Mouse (Mus musculus) layer of hippocampus, postnatal 36 days (tissue): ENCODE measurements around the gene Umodl1. TPM values are rescaled to one million over a fixed set of nuclear protein-coding genes. Genes with fewer than 3 reads are reported as not detected.

Experiments
- DNase-seq, 2 experiments: peaks; one replicate each; pipeline ENCODE4 v3.0.0; 2022
- total RNA-seq, 2 experiments: library from RNA; stranded (reverse); gene quantifications; 2 replicates each; pipeline ENCODE4 v1.2.3; 2021

The Umodl1 gene
- total RNA-seq, 2 experiments from 2014 or later, result 0.35 to 0.42 TPM

DNA sequence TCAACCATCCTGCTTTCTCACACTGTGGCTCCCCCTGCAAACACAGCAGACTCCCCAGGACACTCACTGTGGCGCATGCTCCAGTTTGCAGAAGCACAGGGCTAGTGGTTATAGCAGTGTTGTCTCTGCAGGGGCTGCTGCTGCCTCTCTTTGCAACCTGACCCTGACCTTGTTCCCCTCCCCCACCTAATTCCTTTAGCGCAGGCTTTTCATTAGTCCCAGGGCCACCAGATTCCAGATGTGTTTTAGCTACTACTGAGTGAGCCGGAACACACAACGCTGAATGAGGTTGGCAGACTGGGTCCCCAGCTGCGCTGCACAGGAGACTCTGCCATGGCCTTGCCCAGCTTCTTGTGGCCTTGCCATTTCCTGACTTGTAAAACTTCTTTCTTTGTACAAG is 46.5 kb downstream of the Umodl1 start:
- no peak for DNase-seq

- no peak for DNase-seq
Observed at GRCm38 (mm10) chr17:31002613-31003012, 48.2 kb downstream of the Umodl1 start.

- DNase-seq, result no peak
Observed at GRCm38 (mm10) chr17:31005284-31005683, 50.8 kb downstream of the Umodl1 start.

- no peak for DNase-seq
Observed at GRCm38 (mm10) chr17:31007357-31007756, 52.9 kb downstream of the Umodl1 start.

DNA sequence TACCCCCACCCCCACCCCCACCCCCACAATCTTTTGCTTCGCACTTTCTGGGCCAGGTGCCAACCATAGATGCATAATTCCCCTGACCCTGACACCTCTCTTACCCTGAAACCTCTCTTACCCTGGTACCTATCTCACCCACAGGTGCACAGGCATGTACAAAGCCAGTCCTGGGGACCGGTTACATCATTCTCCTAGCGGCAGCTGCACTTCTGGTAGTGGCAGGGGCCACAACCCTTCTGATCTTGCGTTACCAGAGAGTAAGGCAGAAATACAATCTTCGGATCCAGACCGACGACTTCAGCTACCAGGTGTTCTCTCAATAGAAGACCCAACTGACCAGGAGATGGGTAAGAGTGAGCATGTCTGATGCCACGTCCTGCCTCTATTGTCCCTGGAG is 54.0 kb downstream of the Umodl1 start:
- no peak for DNase-seq

GRCm38 (mm10) chr17:31011551-31012394 is 57.3 kb downstream of the Umodl1 start:
- no peak for DNase-seq

GRCm38 (mm10) chr17:31018267-31018666 is 63.8 kb downstream of the Umodl1 start:
- peak in 1 of 2 experiments; percentile 48 for DNase-seq

- DNase-seq, result peak; percentile 42 to 65
Observed at GRCm38 (mm10) chr17:31019505-31019904, 65.1 kb downstream of the Umodl1 start.

DNA sequence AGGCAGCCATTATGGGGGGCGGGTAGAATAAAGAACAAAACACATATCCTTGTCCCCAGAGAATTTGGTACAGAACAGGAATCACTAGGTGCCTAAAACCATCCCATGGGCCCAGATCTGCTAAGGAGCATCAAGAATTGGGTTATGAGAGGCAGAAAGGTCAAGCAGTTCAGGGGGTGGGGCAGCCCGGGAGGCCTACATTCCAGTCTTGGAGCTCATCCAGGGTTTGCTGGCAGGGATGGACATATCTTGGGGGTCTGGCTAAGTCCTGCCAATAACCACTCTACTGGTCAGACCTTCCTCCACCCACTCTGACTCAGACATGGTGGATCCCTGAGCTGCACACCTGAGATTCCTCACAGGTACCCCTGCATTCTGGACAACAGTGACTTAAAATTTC is 65.6 kb downstream of the Umodl1 start:
- DNase-seq, result no peak

GRCm38 (mm10) chr17:31021276-31021675 is 66.8 kb downstream of the Umodl1 start:
- DNase-seq, result no peak

GRCm38 (mm10) chr17:31024125-31024781 is 69.8 kb downstream of the Umodl1 start:
- DNase-seq, result no peak

DNA sequence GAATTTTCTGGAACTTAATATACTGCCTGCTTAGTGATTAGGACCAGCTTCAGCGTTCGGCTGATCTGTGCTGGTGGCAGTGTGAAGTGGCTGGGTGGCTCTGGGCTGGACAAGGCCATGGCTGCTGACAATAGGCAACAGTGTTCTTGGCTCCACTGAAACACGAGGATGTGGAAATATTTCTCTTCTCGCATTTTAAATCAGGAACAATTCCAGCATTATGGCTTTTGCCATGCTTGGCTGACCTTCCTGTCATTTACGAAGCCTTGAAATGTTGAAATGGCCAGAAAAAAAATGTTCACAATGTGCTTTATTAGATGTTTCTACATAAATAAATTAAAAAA is 70.3 kb downstream of the Umodl1 start:
- DNase-seq, result no peak

DNA sequence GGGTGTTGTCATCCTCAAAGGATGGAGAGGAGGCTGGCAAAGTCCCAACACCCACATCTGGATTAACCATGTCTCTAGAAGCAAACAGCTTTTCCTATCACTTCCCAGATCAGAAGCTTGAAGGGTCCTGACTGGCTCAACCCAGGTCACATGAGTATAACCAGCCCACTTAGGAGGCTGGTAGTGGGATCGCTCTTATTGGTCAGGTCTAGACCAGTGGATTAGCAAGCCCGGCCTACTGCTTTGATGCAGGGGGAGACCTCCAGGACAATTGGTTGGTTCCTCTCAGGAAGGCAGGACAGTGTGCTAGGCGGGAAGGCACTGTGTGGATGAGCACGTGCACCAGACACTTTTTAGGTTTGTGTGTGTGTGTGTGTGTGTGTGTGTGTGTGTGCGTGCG is 72.5 kb downstream of the Umodl1 start:
- DNase-seq, result no peak

- DNase-seq, result no peak
Observed at GRCm38 (mm10) chr17:31027723-31028122, 73.3 kb downstream of the Umodl1 start.

DNA sequence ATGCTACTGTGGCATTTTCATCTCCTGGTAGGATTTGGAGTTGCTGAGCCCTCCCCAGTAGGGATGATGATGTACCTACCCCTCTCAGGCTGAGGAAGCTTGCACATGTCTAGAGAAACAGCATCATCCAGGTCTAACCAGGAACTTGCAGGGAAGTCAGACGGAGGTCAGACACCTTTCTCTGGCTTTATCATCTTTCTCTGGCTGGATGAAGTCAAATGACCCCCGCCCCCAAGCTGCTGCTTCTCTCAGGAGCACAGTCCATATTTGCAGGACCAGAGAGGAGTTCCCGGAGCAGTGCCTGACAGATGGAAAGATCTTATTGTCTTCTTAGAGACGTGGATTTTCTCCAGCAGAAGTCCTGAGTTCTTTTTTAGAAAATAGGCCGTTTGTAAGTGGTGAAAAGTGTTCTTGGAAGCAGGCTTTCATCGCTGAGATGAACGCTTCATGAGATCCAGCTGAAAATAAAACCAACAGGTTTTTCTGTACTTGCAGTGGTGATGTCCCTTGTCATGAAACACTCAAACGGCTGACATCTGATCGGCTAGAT is 74.5 kb downstream of the Umodl1 start:
- no peak for DNase-seq

DNA sequence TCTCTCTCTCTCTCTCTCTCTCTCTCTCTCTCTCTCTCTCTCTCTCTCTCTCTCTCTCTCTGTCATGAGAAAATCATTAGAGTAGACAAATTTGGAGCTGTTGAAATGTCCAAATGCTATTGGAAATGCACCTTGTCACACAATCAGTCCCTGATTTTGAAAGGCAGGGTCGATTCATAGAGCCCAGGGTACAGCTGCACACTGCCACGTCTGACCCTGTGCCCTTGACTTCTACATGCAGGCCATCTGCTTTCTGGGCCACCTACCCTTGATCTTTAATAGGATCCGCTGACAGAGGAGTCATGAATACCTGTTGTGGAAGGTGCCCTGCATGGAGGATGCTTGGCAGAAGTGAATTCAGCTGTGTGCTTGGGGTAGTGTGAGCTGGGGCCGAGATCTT is 75.0 kb downstream of the Umodl1 start:
- DNase-seq, result no peak

DNA sequence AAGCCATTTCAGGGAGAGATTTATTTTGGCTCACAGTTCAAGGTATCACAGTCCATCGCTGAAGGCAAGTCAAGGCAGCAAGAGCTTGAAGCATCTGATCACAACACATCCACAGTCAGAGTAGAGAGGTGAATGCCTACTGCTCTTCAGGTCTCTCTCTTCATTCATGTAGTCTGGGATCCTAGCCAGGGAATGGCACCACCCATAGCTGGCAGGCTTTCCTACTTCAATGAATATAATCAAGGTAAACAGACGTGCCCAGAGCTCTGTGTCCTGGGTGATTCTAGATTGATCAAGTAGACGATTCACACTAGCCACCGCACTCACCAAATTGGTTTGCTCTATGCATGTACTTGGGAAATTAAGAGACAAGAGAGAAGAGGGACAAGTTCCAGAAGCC is 77.9 kb downstream of the Umodl1 start:
- no peak for DNase-seq

DNA sequence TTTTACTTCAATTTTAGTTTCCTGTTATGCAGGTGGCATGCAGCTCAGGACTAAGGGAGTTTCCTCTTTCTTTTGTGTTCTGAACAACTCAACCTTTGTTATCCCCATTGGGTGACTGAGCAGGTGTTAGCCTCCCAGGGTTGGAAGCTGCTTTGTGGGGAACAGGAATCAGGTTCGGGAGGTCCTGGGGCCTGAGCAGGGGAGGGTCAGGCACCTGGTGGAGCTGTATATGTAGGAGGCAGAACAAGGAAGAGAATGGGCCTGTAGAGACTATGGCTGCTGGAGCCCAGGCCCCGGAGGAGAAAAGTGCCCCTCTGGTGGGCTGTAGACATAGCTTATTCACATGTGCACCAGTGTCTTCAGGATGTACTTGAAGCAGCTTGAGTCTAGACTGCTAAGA is 78.8 kb downstream of the Umodl1 start:
- no peak for DNase-seq

GRCm38 (mm10) chr17:31034165-31034564 is 79.7 kb downstream of the Umodl1 start:
- peak in 1 of 2 experiments; percentile 25 for DNase-seq

DNA sequence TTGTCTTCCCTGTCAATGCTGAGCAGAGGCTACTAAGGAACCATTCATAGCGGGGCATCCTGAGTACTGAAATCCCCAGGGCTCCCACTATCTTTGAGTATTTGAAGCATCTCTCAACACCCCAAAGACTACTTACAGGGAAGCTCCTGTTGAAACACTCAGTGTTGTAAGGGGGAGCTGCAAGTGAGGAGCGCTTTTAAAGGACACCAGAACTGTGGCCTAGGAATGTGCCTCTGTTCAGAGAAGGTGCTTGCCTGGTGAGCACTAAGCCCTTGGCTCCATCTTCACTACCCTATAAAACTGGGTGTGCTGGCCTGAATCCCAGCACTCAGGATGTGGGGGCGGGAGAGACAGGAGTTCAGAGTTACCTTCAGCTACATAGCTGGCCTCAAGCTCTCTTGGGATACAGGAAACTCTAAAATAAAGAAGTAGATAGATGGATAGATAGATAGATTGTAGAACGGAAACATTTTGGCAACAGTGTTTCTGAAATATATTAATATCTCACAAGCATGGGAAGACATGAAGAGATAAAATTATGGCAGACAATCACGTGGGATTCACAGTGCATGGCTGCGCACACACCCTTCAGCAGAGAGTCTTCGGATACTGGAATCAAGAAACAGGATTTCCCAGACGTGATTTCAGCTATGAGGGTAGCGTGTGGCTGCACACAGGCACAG is 80.4 kb downstream of the Umodl1 start:
- no peak for DNase-seq

- peak; percentile 60 to 79 for DNase-seq
Observed at GRCm38 (mm10) chr17:31036168-31036876, 81.9 kb downstream of the Umodl1 start.

DNA sequence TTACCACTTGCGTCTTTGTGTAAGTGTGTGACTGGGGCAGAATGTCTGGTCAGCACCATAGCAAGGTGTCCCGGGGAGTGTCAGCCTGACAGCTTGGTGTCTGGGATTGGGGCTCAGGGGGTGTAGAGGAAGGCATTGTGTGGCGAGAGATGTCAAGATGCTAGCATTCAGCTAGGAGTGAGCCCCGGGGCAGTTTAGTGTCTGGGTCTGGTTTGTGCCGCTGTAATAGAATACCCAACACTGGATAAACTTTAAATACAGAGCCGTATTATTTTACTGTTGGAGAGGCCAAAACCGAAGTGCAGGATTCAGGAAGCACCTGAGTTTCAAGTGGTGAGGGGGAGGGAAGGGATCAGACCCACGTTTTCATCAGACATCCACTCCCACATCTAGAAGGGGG is 82.9 kb downstream of the Umodl1 start:
- DNase-seq, result no peak

DNA sequence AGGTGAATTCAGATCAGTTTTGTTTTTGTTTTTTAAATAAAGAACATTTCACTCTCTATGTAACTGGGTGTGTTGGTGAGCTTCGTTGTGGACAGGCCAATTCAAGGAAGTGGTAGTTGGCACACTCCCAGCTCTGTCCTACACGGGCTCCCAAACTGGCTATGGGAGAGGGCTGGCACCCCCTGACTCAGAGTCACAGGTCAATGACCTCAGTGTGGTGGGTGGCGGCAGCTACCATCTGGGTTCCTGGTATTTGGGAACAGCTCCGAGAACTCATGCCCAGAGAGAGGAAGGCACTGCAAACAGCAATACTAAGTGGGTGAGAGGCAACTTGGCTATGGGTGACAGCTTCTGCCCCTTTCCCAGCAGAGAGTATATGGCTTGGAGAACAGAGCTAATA is 83.9 kb downstream of the Umodl1 start:
- peak in 1 of 2 experiments; percentile 19 for DNase-seq
